Mouse (Mus musculus): ENCODE results near the gene Fgd5. TPM values are rescaled to one million over a fixed set of nuclear protein-coding genes. Genes with fewer than 3 reads are reported as not detected.
A peak's percentile ranks its signal among the peaks of the same experiment; 100 is the strongest.
"Not testable (repeated sequence)": the region's sequence is repeated elsewhere in the genome, so short reads cannot be mapped to it uniquely, and the experiment has no call there.

The Fgd5 gene
- 10 to 100 TPM; 15.5 to 15.8 TPM for total RNA-seq (2021)
- long read RNA-seq, experiment 1, full-length matches to known transcripts, result 4 of 13 reads
- long read RNA-seq, experiment 1, partial matches to known transcripts, result 8 of 13 reads
- long read RNA-seq, experiment 1, other reads (novel, unspliced or antisense), result 1 of 13 reads
- long read RNA-seq, experiment 2, full-length matches to known transcripts, result 11 of 14 reads
- long read RNA-seq, experiment 2, partial matches to known transcripts, result 1 of 14 reads
- long read RNA-seq, experiment 2, other reads (novel, unspliced or antisense), result 2 of 14 reads

GRCm38 (mm10) chr6:91978371-91979300, at the start of gene Fgd5:
Fgd5 (plus strand) TSS chr6:91978878.
- intact Hi-C loops (cut with DNase I; ENCODE audit: low total_unique reads), result no loop called here
- peak; percentile 56 for DNase-seq

GRCm38 (mm10) chr6:91931231-91931630, 47.4 kb upstream of the Fgd5 start:
- no peak for DNase-seq
- intact Hi-C loops (cut with DNase I; ENCODE audit: low total_unique reads), result no loop called here

- intact Hi-C loops (cut with DNase I; ENCODE audit: low total_unique reads), result no loop called here
- DNase-seq, result no peak
These were observed 40.2 kb upstream of the Fgd5 start for GRCm38 (mm10) chr6:91938491-91938890.

- intact Hi-C loops (cut with DNase I; ENCODE audit: low total_unique reads), result no loop called here
- no peak for DNase-seq
These were observed 30.3 kb upstream of the Fgd5 start for GRCm38 (mm10) chr6:91948426-91948825.

- intact Hi-C loops (cut with DNase I; ENCODE audit: low total_unique reads), result not testable (repeated sequence)
These were observed 20.7 kb upstream of the Fgd5 start for GRCm38 (mm10) chr6:91958015-91958414.

GRCm38 (mm10) chr6:91960028-91960811, 18.5 kb upstream of the Fgd5 start:
- peak; percentile 33 for DNase-seq
- intact Hi-C loops (cut with DNase I; ENCODE audit: low total_unique reads), result no loop called here

More at GRCm38 (mm10) chr6:91958015-91958414, 20.7 kb upstream of the Fgd5 start:
- not testable (repeated sequence) for DNase-seq

- DNase-seq, result no peak
- intact Hi-C loops (cut with DNase I; ENCODE audit: low total_unique reads), result no loop called here
These were observed 15.2 kb upstream of the Fgd5 start for GRCm38 (mm10) chr6:91963429-91963828.

- intact Hi-C loops (cut with DNase I; ENCODE audit: low total_unique reads), result no loop called here
- no peak for DNase-seq
These were observed 13.6 kb upstream of the Fgd5 start for GRCm38 (mm10) chr6:91965060-91965459.

GRCm38 (mm10) chr6:91966006-91966405, 12.7 kb upstream of the Fgd5 start:
- intact Hi-C loops (cut with DNase I; ENCODE audit: low total_unique reads), result no loop called here
- no peak for DNase-seq

- intact Hi-C loops (cut with DNase I; ENCODE audit: low total_unique reads), result no loop called here
- peak; percentile 64 for DNase-seq
These were observed 6.5 kb upstream of the Fgd5 start for GRCm38 (mm10) chr6:91972201-91972646.

- no peak for DNase-seq
- intact Hi-C loops (cut with DNase I; ENCODE audit: low total_unique reads), result no loop called here
These were observed 4.7 kb upstream of the Fgd5 start for GRCm38 (mm10) chr6:91973972-91974371.

- intact Hi-C loops (cut with DNase I; ENCODE audit: low total_unique reads), result no loop called here
- no peak for DNase-seq
These were observed 771 bp downstream of the Fgd5 start for GRCm38 (mm10) chr6:91979301-91979996.

GRCm38 (mm10) chr6:91980011-91980410, 1.3 kb downstream of the Fgd5 start:
- no peak for DNase-seq
- intact Hi-C loops (cut with DNase I; ENCODE audit: low total_unique reads), result no loop called here

- intact Hi-C loops (cut with DNase I; ENCODE audit: low total_unique reads), result no loop called here
- DNase-seq, result no peak
These were observed 11.4 kb downstream of the Fgd5 start for GRCm38 (mm10) chr6:91990101-91990500.

- intact Hi-C loops (cut with DNase I; ENCODE audit: low total_unique reads), result no loop called here
- no peak for DNase-seq
These were observed 14.1 kb downstream of the Fgd5 start for GRCm38 (mm10) chr6:91992823-91993222.

- DNase-seq, result no peak
- intact Hi-C loops (cut with DNase I; ENCODE audit: low total_unique reads), result no loop called here
These were observed 15.3 kb downstream of the Fgd5 start for GRCm38 (mm10) chr6:91993795-91994505.

GRCm38 (mm10) chr6:91996072-91996471, 17.4 kb downstream of the Fgd5 start:
- intact Hi-C loops (cut with DNase I; ENCODE audit: low total_unique reads), result no loop called here
- DNase-seq, result no peak

GRCm38 (mm10) chr6:92002558-92003285, 24.0 kb downstream of the Fgd5 start:
- DNase-seq, result peak; percentile 42
- intact Hi-C loops (cut with DNase I; ENCODE audit: low total_unique reads), result no loop called here
